Mouse (Mus musculus) kidney, adult 2 months (tissue): ENCODE data around the gene Ltbp1.

Source experiments
- CTCF ChIP-seq: fragments of 200-500 bp; conservative IDR thresholded peaks from 2 replicates; pipeline ENCODE4 v1.5.1; 2011; ENCODE audit warnings: low read depth, mild to moderate bottlenecking, control low read depth, low read length, moderate library complexity, mixed read lengths; ENCODE audit not compliant: insufficient read depth, insufficient read length
- POLR2A ChIP-seq: fragments of 200-500 bp; IDR thresholded peaks from one replicate; pipeline ENCODE4 v1.6.1; 2011; ENCODE audit warnings: low read depth, low read length, control low read depth

GRCm38 (mm10) chr17:75133983-75134382 lies 128.6 kb downstream of the Ltbp1 start:
- TF ChIP-seq POLR2A (no peak), CTCF (no peak)
